Mouse (Mus musculus) heart, embryonic 15.5 days (tissue): ENCODE results near the gene Pipox. TPM values are rescaled to one million over a fixed set of nuclear protein-coding genes. Genes with fewer than 3 reads are reported as not detected.
A peak's percentile ranks its signal among the peaks of the same experiment; 100 is the strongest.

Experiments used
- ATAC-seq: fragments of 200-750 bp; cut with Nextera tagmentation; replicated peaks from 2 replicates; pipeline ENCODE4 v1.8.0; 2017; ENCODE audit warnings: low read depth, moderate TSS enrichment; ENCODE audit not compliant: insufficient number of reproducible peaks, insufficient read depth, low FRiP score
- H3K27ac ChIP-seq: fragments of 300-500 bp; sonication (generic); 2 replicates; pipeline ENCODE4 v1.5.1; 2015; ENCODE audit warnings: mild to moderate bottlenecking, inconsistent platforms
- H3K27me3 ChIP-seq: fragments of 300-500 bp; sonication (generic); 2 replicates; pipeline ENCODE4 v1.6.1; 2015; ENCODE audit warnings: inconsistent platforms
- H3K36me3 ChIP-seq: fragments of 300-500 bp; sonication (generic); 2 replicates; pipeline ENCODE4 v1.6.1; 2015; ENCODE audit warnings: mild to moderate bottlenecking, inconsistent platforms
- H3K4me1 ChIP-seq: fragments of 300-500 bp; sonication (generic); replicated peaks from 2 replicates; pipeline ENCODE4 v1.6.1; 2015; ENCODE audit warnings: inconsistent platforms
- H3K4me2 ChIP-seq: fragments of 300-500 bp; sonication (generic); 2 replicates; pipeline ENCODE4 v1.6.1; 2015; ENCODE audit warnings: inconsistent platforms, mild to moderate bottlenecking, moderate library complexity
- H3K4me3 ChIP-seq: fragments of 300-500 bp; sonication (generic); 2 replicates; pipeline ENCODE4 v1.5.1; 2015; ENCODE audit warnings: mild to moderate bottlenecking, inconsistent platforms
- H3K9ac ChIP-seq: fragments of 300-500 bp; sonication (generic); 2 replicates; pipeline ENCODE4 v1.6.1; 2015; ENCODE audit warnings: mild to moderate bottlenecking, inconsistent platforms
- H3K9me3 ChIP-seq: fragments of 300-500 bp; sonication (generic); replicated peaks from 2 replicates; pipeline ENCODE4 v1.6.1; 2016; ENCODE audit warnings: inconsistent platforms
- WGBS: fragments of 180-500 bp; shearing (Covaris S2); methylation state at CpG from one replicate; pipeline ENCODE4 v1.1.7; 2015; ENCODE audit warnings: mixed read lengths; 5-methylcytosine and 5-hydroxymethylcytosine counted together
- polyA plus RNA-seq: library from polyadenylated mRNA; unstranded; fragments of >200 nt; fragmentation: Nextera tagmentation; extraction: Ambion mirVana; gene quantifications from 2 replicates; pipeline ENCODE4 v1.2.1, GENCODE M21; 2015

The Pipox gene
- 3.0 and 3.3 TPM in 2 replicates for polyA plus RNA-seq

- Histone ChIP-seq H3K36me3 (no peaks in the 10 kb centered on the region), H3K9me3 (no peaks in the 10 kb centered on the region), H3K4me3 (no peak within 1 kb of the TSS), H3K27me3 (0 out of 2 replicates have a peak, but pooled peaks cover 4% of the 10 kb centered on the region), H3K4me2 (peak within 1 kb of the TSS; percentile 41), H3K27ac (peak within 1 kb of the TSS; percentile 79), H3K9ac (no peak within 1 kb of the TSS), H3K4me1 (peaks cover 28% of the 10 kb centered on the region)
- peak; percentile 87 for ATAC-seq
- WGBS, result 14% methylated on average over 11 of the region's 11 CpGs
These were observed at the start of gene Pipox for GRCm38 (mm10) chr11:77893787-77894718. TSS of gene Pipox (minus strand) at chr11:77894096.

GRCm38 (mm10) chr11:77942230-77942629 is 48.3 kb upstream of the Pipox start:
- Histone ChIP-seq H3K9me3 (no peaks in the 10 kb centered on the region), H3K36me3 (no peaks in the 10 kb centered on the region), H3K27ac (no peak overlapping the region), H3K4me1 (no peaks in the 10 kb centered on the region), H3K27me3 (peaks cover 48% of the 10 kb centered on the region), H3K4me2 (no peak overlapping the region), H3K9ac (no peak overlapping the region), H3K4me3 (no peak overlapping the region)
- 46% methylated on average over 5 of the region's 5 CpGs for WGBS
- ATAC-seq, result no peak

GRCm38 (mm10) chr11:77937649-77938410 is 43.9 kb upstream of the Pipox start:
- no peak for ATAC-seq
- Histone ChIP-seq H3K4me3 (no peak overlapping the region), H3K9me3 (no peaks in the 10 kb centered on the region), H3K4me1 (no peaks in the 10 kb centered on the region), H3K9ac (no peak overlapping the region), H3K27ac (no peak overlapping the region), H3K4me2 (no peak overlapping the region), H3K27me3 (peaks cover 78% of the 10 kb centered on the region), H3K36me3 (no peaks in the 10 kb centered on the region)
- 12% methylated on average over 4 of the region's 4 CpGs for WGBS

GRCm38 (mm10) chr11:77936846-77937245 is 43.0 kb upstream of the Pipox start:
- Histone ChIP-seq H3K27ac (no peak overlapping the region), H3K9ac (no peak overlapping the region), H3K9me3 (no peaks in the 10 kb centered on the region), H3K27me3 (peaks cover 80% of the 10 kb centered on the region), H3K4me1 (peaks cover under 1% of the 10 kb centered on the region; the same call in 1 of the 2 replicates), H3K4me2 (no peak overlapping the region), H3K4me3 (no peak overlapping the region), H3K36me3 (no peaks in the 10 kb centered on the region)
- 10% methylated on average over 8 of the region's 8 CpGs for WGBS
- ATAC-seq, result no peak

GRCm38 (mm10) chr11:77934568-77935311 is 40.8 kb upstream of the Pipox start:
- no peaks in the 10 kb centered on the region for H3K36me3 ChIP-seq
- H3K4me3 ChIP-seq, result no peak overlapping the region
- H3K9me3 ChIP-seq, result no peaks in the 10 kb centered on the region
- no peak for ATAC-seq
- H3K27ac ChIP-seq, result no peak overlapping the region
- H3K4me1 ChIP-seq, result peaks cover 14% of the 10 kb centered on the region
- WGBS, result 40% methylated on average over 5 of the region's 5 CpGs
- H3K9ac ChIP-seq, result no peak overlapping the region
- H3K4me2 ChIP-seq, result no peak overlapping the region
- peaks cover 83% of the 10 kb centered on the region for H3K27me3 ChIP-seq

- ATAC-seq, result no peak
- H3K27ac ChIP-seq, result no peak overlapping the region
- H3K4me1 ChIP-seq, result peaks cover 14% of the 10 kb centered on the region
- no peak overlapping the region for H3K9ac ChIP-seq
- H3K9me3 ChIP-seq, result no peaks in the 10 kb centered on the region
- H3K4me2 ChIP-seq, result no peak overlapping the region
- peaks cover 87% of the 10 kb centered on the region for H3K27me3 ChIP-seq
- H3K36me3 ChIP-seq, result no peaks in the 10 kb centered on the region
- WGBS, result 3% methylated on average over 4 of the region's 4 CpGs
- no peak overlapping the region for H3K4me3 ChIP-seq
These were observed 40.2 kb upstream of the Pipox start for GRCm38 (mm10) chr11:77934111-77934521.

GRCm38 (mm10) chr11:77932576-77932975 is 38.7 kb upstream of the Pipox start:
- H3K36me3 ChIP-seq, result no peaks in the 10 kb centered on the region
- H3K4me3 ChIP-seq, result no peak overlapping the region
- peaks cover 89% of the 10 kb centered on the region for H3K27me3 ChIP-seq
- H3K4me2 ChIP-seq, result no peak overlapping the region
- H3K9ac ChIP-seq, result no peak overlapping the region
- H3K9me3 ChIP-seq, result no peaks in the 10 kb centered on the region
- H3K27ac ChIP-seq, result no peak overlapping the region
- no peak for ATAC-seq
- H3K4me1 ChIP-seq, result peaks cover 14% of the 10 kb centered on the region
- 32% methylated on average over 5 of the region's 5 CpGs for WGBS

GRCm38 (mm10) chr11:77931541-77932433 is 37.9 kb upstream of the Pipox start:
- Histone ChIP-seq H3K9me3 (no peaks in the 10 kb centered on the region), H3K27me3 (peaks cover 88% of the 10 kb centered on the region), H3K4me3 (peak overlapping the region; percentile 53), H3K9ac (no peak overlapping the region), H3K36me3 (no peaks in the 10 kb centered on the region), H3K4me2 (peak overlapping the region; percentile 89), H3K4me1 (peaks cover 14% of the 10 kb centered on the region), H3K27ac (no peak overlapping the region)
- ATAC-seq, result no peak
- WGBS, result 3% methylated on average over 41 of the region's 41 CpGs

GRCm38 (mm10) chr11:77930751-77931540 is 37.0 kb upstream of the Pipox start, which contains the start of gene Sez6:
TSS of gene Sez6 (plus strand) at chr11:77930800.
- Histone ChIP-seq H3K4me1 (peaks cover 14% of the 10 kb centered on the region), H3K36me3 (no peaks in the 10 kb centered on the region), H3K4me3 (peak within 1 kb of the TSS; percentile 53), H3K4me2 (peak within 1 kb of the TSS; percentile 89), H3K27ac (no peak within 1 kb of the TSS), H3K9me3 (no peaks in the 10 kb centered on the region), H3K27me3 (peaks cover 83% of the 10 kb centered on the region), H3K9ac (no peak within 1 kb of the TSS)
- peak; percentile 78; the same call in 1 of the 2 replicates for ATAC-seq
- under 1% methylated on average over 83 of the region's 94 CpGs for WGBS

GRCm38 (mm10) chr11:77927837-77928236 is 33.9 kb upstream of the Pipox start:
- WGBS, result 67% methylated on average over 5 of the region's 5 CpGs
- no peak overlapping the region for H3K4me3 ChIP-seq
- no peaks in the 10 kb centered on the region for H3K9me3 ChIP-seq
- peaks cover 14% of the 10 kb centered on the region for H3K4me1 ChIP-seq
- no peaks in the 10 kb centered on the region for H3K36me3 ChIP-seq
- no peak overlapping the region for H3K4me2 ChIP-seq
- no peak overlapping the region for H3K27ac ChIP-seq
- no peak for ATAC-seq
- H3K9ac ChIP-seq, result no peak overlapping the region
- peaks cover 54% of the 10 kb centered on the region for H3K27me3 ChIP-seq
